Mouse (Mus musculus): ENCODE results near the gene Aqp5. TPM values are rescaled to one million over a fixed set of nuclear protein-coding genes. Genes with fewer than 3 reads are reported as not detected.
A peak's percentile ranks its signal among the peaks of the same experiment; 100 is the strongest.

The Aqp5 gene
- total RNA-seq, 2 experiments from 2014 or later: not detected

DNA sequence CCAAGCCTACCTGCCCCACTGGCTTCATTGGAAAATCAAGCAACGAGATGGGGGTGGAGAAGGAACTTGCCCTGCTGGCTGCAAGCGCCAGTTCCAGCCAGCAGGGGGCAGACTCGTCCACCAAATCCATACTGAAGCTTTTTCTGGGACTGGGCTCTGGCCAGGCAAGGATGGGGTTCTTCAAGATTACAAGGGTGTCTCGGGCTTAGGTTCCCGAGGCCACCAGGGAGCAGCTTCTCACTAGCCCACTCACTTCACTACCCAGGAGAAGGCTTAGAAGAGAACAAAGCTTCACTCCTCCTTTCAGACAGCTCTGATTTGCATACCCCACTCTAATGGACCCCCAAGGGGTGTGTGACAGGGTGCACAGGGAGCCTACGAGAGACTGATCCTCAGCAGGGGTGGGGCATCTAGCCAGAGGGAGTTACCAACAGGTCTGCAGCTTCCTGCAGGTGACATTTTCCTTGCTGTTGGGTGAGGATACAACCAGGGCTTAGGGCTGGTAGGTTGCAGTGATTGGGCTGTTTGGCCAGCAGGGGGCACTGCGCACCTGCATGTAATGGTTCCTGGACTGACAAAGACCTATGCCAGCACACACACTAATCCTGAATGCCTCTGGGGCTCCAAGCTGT lies 5.6 kb downstream of the Aqp5 start:
- peak; percentile 90 to 94 for DNase-seq (ENCODE audit: low spot score in 2 of 2)

DNA sequence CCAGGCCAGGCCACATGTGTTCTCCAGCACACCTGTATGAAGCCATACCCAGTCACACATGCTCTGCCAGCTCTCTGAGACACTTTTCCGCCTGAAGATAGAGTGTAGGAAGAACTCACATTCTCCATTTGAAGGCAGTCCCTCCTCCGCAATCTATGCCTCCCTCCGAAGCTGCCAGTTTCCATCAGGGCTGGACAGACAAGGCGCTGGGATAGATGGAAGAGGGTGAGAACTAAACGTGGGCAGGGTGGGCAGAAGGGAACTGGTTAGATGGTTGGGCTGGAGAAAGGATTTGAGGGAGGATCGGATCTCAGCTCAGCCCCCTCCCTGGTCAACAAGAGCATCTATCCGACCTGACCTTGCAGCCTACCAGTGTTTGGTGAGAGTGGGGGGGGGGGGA lies 6.3 kb downstream of the Aqp5 start:
- no peak for DNase-seq (ENCODE audit: low spot score in 2 of 2)

DNA sequence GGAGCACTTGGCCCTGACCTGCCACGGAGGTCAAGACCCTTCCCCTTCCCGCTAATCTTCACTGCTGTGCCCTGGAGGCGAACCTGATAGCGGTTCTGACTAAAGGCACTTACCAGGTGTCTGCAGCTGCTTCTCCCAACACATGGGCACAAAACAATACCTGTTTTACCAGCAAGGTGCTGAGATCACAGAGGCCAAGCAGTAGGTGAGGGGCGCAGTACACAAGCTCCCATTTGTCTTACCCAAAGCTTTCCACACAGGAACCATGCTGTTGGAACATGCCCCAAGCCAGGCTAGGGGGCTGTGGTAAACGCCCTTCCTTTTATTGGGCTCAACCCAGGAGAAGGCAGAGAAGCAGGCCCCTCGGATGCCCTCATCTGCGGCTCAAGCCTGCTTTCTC lies 7.0 kb downstream of the Aqp5 start:
- no peak for DNase-seq (ENCODE audit: low spot score in 2 of 2)

DNA sequence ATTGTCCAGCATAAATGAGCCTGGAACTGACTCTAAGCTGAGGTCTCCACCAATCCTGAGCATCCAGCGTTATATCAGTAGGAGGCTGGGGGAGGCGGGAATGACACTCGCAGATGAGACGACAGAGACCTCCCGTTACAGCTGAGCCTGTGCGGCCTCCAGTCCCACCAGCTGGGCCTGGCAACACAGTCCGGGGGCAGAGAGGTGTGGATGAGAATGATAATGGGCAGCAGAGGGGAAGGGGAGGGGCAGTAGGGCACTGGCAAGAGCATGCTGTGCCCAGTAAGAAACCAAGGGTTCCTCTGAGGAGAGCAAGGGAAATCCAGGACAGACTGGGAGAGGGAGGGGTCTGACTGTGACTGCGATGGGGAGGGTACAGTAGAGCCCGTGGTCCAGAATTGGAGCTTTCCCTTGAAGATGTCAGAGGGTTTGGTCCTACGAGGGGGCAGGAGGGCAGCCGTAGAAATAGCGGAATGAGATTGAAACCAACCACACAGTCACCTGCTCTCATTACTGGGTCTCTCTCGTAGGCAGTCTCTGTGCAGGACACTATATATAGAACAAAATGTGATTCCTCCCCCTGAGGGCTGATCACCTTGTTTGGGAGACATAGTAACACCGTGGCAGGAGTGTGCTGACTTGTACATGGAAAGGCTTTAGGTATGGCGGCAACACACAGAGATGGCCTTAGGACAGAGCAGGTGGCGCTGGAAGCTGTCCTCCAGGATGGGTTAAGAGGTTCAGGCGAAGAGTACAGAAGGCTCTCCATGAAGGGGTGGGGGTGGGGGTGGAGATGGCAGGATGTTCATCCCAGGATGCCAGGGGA lies 8.9 kb downstream of the Aqp5 start:
- peak in 1 of 2 experiments; percentile 49 for DNase-seq (ENCODE audit: low spot score in 2 of 2)

DNA sequence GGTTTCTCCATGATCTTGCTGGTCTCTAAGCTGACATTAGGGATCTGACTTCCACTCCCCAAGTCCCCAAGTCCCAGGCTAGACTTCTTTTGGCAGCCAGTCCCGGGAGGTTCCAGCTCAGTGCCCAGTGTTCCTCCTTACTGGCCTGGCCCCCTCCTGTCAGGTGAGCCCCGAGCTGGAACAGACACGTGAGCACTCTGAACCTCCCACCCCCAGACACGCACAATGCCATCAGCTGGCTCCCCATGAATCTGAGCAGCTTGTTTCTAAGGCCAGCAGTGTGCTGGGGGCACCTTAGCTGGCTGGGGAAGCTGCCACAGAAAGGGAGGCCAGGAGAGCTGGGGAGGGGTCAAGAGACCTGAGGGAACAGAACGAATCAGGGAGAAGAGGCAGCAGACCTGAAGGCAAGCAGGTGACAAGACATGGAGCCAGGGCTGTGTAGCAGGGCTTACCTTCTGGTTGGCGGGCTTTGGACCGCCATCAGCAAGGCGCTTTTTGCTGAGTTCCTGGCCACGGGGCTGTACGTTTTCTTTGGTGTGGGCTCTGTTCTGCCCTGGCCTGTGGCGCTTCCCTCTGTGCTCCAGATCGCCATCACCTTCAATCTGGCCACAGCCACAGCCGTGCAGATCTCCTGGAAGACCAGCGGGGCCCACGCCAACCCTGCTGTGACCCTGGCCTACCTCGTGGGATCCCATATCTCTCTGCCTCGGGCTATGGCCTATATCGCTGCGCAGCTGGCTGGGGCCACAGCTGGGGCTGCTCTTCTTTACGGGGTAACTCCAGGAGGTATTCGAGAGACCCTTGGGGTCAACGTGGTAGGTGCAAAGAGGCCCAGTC lies 10.6 kb downstream of the Aqp5 start, which contains the start of gene Aqp6:
TSS of gene Aqp6 (plus strand) at position 415 of the 837 bp plus-strand sequence.
- no peak for DNase-seq (ENCODE audit: low spot score in 2 of 2)

DNA sequence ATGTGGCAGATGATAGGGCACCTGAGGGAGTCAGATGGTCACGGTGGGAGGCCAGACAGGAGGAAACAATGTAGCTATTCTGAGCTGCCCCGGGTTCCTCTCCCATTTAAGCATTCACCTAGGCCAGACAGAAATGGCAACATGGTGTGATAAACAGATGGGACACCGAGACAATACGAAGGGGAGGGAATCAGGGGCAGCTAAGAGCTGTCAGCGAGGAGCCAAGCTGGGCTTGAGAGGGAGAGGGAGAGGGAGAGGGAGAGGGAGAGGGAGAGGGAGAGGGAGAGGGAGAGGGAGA lies 11.2 kb downstream of the Aqp5 start:
- DNase-seq (ENCODE audit: low spot score in 2 of 2): no peak

DNA sequence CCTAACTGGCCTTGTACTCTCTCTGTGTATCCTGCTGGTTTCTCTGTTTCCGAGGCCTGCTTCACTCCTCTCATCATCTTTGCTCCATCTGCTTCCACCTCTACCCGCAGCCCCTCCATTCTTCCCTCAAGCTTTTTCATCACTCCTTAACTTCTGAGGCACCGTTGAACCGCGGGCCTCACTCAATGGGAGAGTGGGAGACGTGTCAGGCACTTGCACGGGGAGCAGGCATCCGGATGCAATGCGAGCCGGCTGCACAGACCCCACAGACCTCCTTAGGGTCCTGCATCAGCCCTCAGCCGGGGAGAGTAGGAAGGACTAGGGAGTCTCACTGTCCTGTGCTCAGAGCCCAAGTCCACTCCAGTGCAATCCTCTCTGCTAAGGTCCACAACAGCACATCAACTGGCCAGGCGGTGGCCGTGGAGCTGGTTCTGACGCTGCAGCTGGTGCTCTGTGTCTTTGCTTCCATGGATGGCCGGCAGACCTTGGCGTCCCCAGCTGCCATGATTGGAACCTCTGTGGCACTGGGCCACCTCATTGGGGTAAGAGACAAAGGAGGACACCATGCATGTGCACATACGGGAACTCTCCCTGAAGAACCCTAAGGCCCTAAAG lies 11.7 kb downstream of the Aqp5 start:
- no peak for DNase-seq (ENCODE audit: low spot score in 2 of 2)

DNA sequence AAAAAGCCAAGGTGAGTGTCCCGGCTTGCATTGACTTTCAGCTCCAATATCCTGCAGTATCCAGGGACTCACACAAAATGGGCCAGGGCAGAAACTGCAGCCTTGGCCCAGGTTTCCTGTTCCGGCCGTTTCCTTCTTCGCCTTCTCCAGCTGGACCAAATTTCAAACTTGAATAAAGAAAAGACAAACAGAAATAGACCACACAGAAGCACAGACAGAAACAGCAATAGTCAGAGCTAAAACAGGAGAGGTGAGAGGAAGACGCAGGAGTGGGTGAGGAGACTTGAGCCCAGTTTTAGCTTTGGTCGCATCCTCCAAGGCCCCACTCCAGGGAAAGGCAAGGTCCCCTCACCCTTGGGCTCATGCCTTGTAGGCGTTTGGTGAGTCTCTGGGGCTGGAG lies 12.6 kb downstream of the Aqp5 start:
- DNase-seq (ENCODE audit: low spot score in 2 of 2): no peak

DNA sequence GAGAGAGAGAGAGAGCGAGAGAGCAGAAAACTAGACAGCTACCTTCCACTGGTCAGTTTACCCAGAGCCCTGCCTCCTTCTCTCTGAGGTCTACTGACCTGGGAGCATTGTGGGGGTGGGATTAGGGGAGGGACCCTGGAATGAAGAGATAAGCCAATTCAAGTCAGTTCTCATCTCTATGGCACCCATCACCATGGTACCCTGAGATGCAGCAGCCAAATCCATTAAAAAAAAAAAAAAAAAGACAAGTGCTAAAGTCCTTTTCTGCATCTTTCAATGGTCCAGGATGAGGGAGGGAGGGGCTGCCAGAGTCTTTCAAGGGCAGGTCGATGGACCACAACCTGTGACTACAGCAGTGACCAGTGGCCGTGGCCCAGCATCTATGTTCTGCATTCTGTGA lies 15.0 kb downstream of the Aqp5 start:
- no peak for DNase-seq (ENCODE audit: low spot score in 2 of 2)

DNA sequence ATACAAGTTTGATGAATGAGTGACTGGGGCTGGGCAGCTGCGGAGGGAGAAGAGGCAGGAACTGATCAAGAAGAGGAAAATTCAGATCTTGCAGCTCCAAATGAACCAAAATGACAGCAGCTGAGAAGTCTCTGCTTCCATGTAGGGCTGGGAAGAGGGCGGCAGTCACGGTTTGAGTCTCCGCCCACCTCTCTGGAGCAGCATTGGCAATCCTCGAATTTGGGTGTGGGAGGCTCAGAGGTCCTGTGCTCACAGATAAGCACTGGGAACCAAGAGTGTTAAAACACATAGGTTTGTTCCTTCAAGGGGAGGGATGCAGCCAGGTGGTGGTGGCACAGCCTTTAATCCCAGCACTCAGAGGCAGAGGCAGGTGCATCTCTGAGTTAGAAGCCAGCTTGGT lies 15.9 kb downstream of the Aqp5 start:
- peak; percentile 29 to 47 for DNase-seq (ENCODE audit: low spot score in 2 of 2)

DNA sequence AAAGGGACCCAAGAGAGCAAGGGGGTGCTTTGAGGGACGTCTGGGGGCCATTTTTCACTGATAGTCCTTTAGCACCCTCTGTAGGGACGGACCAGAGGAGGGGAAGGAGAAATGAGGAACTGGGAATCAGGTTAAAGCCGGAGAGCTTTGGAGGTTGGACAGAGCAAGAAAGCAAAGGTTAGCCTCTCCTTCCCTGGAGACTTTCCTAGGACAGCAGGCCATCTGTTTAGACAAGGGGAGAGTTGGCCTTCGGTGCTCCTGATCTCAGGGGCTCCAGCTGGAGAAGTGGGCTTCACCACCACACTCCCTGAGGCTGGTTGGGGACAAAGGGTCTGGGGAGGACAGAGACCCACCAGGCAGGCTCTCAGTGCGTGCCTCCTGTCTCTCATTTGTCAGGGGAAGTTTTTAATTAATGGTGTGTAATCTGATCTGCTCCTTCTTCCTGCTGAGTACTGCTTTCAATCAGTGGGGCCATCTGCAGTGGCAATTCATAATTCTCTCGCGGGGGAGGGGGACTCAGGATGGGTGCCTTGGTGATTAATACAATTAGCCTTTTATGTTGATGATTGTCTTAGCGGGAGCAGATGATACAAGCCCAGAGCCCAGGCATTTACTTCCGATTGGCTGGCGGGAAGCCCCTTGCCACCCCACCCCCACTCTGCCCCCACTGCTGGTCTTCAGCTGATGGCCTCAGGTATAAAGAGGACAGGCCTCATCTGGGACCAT lies 17.0 kb downstream of the Aqp5 start:
- peak; percentile 31 to 69 for DNase-seq (ENCODE audit: low spot score in 2 of 2)

DNA sequence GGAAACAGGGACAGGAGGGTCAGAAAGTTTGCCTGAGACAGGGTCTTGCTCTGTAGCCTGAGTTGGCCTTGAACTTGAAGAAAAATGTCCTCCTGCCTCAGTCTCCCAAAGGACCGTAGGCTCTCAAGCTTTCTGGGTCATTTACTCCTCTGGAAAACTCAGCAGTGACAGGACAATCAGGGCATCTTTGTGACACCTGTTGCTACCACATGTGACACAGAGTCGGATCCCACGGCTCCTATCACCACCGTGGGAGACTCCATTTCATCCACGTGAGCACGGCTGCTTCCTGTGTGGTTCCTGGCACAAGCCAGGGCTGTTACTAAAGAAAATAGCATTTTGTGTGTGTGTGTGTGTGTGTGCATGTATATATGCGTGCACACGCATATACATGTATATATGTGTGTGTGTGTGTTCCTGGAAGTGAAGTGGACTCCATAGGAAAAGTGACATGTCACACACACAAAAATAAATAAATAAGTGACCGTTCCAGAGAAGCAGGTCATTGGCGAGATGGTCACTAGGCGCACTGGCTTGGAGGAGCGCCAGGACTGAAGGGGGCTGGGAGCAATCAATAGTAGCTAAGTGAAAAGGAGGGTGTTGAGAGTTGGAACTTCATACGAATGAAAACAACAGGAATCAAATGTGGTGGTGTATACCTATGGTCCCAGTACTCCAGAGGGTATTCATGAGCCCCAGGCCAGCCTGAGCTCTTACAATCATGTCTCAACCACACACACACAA lies 18.0 kb downstream of the Aqp5 start:
- no peak for DNase-seq (ENCODE audit: low spot score in 2 of 2)

DNA sequence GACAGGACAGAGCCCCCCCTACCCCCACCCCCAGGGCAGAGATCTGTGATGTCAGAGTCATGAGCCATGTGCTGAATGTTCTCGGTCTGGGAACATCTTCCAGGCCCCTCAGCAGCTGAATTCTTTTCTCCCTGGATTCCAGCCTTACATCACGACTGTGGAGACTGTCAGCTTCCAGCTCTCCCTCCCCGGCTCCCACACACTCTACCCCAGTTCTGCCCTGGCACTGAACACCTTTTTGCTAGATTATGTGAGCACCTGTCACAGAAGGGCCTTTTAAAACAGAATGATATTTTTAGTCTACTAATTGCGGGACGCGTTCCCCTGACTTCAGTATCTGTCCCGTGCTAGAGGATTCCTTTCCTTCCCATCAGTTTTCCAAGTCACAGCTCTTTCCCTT lies 21.0 kb downstream of the Aqp5 start:
- DNase-seq (ENCODE audit: low spot score in 2 of 2): no peak

DNA sequence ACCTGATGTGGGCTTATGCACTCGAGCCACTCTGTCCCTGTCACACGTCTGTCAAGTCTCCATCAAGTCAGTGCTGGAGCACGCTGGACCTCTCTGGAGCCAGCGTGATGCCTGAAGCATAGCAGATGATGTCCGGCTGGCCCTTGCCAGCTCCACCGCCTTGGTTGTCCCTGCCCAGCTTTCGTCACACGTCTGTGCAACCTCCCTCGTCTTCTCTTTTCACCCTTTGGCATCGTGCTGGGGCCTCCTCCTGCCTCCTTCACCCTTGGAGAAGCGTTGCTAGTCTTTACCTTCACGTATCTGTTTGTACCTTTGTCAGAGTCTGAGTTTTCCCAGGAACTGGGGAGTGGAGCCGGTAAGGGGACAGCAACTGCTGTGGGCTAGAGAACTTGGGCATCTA lies 23.7 kb downstream of the Aqp5 start:
- no peak for DNase-seq (ENCODE audit: low spot score in 2 of 2)

DNA sequence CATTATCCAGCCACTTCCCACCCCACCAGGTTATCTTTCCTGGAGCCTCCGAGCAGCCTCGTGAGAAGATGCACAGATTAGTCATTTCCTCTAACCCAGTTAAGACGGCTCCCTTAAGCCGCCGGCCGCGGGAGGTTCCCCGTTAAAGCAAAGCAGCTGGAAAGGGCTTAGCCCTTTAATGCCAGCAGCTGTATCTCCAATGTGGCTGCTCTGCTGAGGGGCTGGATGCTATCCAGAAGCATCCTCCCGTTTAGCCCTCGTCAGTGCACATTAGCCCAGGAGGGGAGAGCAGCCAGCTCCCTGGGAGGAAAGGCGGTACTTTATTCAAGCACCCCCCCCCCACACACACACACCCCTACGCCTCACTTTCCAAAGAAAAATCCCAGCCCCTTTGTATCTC lies 24.2 kb downstream of the Aqp5 start:
- no peak for DNase-seq (ENCODE audit: low spot score in 2 of 2)

DNA sequence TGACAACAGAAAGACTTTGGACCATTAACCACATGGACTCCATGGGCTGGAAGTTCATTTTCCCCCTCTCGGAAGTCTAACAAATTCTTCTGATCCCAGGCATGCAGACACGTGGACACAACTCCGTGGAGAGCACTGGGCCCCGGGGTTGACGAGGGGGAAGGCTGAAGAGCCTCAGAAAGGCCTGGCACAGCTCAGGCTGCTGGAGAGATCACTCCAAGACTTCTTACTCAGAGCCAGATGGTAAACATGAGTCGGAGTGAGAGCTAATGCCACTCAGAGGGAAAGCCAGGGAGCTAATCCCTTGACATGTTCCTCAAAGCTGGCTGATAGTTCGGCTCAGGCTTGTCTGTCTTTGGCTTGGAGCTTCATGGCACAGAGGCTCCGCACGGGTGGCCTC lies 24.7 kb downstream of the Aqp5 start:
- no peak for DNase-seq (ENCODE audit: low spot score in 2 of 2)

DNA sequence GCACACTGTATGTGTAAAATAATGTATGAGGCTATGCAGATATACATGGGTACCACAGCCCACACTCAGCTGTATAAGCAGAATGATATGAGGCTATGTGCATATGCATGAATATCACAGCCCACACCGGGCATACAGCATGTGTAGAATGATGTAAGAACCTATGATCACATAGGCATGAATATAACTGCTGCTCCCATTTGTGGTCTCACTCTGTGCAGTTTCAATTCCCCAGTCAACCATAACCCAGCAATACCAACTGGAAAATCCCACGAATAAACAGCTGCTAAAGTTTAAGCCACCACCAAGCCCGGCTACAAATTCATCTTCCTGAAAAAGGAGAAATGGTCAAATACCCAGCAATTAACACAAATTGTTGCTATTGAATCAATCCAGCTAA lies 28.0 kb downstream of the Aqp5 start:
- no peak for DNase-seq (ENCODE audit: low spot score in 2 of 2)

DNA sequence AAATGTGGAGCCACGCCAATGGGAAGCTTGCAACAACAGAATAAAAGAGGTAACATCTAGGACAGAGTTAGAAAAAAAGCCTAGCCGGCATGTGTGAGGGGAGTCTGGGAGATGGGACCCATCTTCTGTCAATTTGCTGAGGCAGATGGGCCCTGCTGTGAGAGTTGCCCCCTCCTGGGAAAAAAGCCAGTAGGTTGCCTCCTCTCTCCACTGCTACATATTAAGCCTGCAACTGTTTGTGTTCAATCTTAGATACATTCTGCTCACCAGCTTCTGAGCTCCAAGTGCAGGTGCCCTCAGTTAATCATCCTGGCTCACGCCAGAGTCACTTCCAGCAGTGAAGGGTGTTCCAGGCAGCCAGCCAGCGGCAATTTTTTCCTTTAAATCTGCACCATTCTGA lies 29.2 kb downstream of the Aqp5 start:
- peak; percentile 57 to 72 for DNase-seq (ENCODE audit: low spot score in 2 of 2)

DNA sequence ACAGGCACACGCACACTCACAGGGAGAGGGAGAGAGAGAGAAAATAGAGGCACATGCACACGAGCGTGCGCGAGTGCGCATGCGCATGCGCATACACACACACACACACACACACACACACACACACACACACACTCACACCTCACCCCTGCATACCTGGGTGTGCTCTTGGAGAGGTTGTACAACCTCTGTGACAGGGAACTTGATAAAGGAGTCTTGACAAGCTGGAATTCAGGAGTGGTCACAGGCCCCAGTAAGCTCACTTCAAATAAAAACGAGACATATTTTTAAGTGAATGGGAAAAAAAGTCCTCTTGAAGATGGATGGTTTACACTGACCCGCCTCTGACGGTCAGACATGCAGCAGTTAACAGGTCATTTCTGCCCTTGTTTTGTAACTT lies 31.5 kb downstream of the Aqp5 start:
- DNase-seq (ENCODE audit: low spot score in 2 of 2): no peak

DNA sequence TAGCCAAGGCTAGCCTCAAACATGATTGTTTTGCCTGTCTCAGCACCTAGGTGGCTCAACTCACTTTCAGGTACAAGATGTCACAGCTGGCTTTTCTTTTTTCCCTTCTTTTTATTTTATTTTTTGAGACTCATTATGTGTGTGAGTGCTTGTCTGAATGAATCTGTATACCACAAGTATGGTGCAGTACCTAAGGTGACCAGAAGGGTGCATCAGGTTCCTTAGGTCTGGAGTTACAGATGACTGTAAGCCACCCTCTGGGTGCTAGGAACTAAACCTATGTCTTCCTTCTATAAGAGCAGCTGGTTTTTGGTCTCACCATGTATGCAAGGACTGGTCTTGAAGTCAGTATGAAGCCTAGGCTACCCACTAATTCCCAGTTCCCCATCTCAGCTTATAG lies 41.0 kb downstream of the Aqp5 start:
- no peak for DNase-seq (ENCODE audit: low spot score in 2 of 2)

Measured in layer of hippocampus, postnatal 14 days (tissue).